Mouse (Mus musculus): ENCODE data around the gene Arhgap6. TPM values are rescaled to one million over a fixed set of nuclear protein-coding genes. Genes with fewer than 3 reads are reported as not detected.
A peak's percentile ranks its signal among the peaks of the same experiment; 100 is the strongest.

Gene Arhgap6
- total and polyA plus RNA-seq, 3 experiments = 1.7 to 3.3 (median 2.8) TPM

DNA sequence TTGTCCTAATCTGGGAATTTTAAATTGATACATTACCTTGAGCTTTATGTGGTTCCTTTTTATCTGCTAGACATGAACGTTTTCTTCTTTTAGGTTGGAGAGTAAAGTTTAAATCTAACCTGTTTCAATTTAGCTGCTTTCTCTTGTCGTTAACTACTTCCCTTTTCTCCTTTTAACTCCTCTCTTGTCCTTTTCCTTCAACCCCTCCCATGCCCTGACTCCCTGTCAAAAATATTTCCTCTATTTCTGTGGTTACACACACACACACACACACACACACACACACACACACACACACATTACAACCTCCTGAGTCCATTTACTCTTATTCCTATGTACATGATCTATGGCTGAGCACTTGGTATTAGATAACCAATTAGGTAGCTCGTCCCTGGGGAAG lies 24.0 kb downstream of the Arhgap6 start:
- TF ChIP-seq CTCF (IDR thresholded peaks at IDR 0.05) = no peak
- no peak for TF ChIP-seq POLR2A (IDR thresholded peaks at IDR 0.05; ENCODE audit: insufficient read depth, low read depth, low read length)
- no peak for TF ChIP-seq EP300 (IDR thresholded peaks at IDR 0.05; ENCODE audit: insufficient read depth, low read depth, low read length)
- Histone ChIP-seq H3K36me3 (ENCODE audit: control insufficient read depth, insufficient read depth, low read length) (no peaks in the 10 kb centered on the region), H3K9ac (ENCODE audit: low read depth, low read length) (no peak overlapping the region), H3K27ac (no peak overlapping the region), H3K4me1 (ENCODE audit: control insufficient read depth, insufficient read depth, low read length) (no peaks in the 10 kb centered on the region), H3K79me2 (replicated peaks; ENCODE audit: control insufficient read depth, insufficient read depth, low read length) (no peaks in the 10 kb centered on the region), H3K27me3 (ENCODE audit: control insufficient read depth, insufficient read depth, low read length) (no peaks in the 10 kb centered on the region), H3K4me3 (no peak overlapping the region)
- DNase-seq = no peak
- intact Hi-C loops (cut with DNase I) = no loop called here
- 56% methylated on average over 3 of the region's 3 CpGs for WGBS

DNA sequence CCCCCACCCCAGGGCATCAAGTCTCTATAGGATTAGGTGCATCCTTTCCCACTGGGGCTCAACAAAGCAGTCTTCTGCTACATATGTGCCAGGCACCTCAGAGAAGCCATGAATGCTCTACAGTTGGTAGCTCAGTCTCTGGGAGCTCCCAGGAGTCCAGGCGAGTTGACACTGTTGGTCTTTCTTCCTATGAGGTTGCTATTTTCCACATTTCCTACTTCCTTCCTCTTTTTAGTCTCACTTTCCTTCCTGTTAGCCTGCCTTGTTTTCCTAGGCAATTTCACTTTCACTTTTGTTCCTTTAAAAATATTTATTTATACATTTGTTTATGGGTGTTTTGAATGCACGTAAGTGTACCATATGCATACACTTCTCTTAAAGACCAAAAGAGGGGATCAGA lies 29.3 kb downstream of the Arhgap6 start:
- no peak for DNase-seq
- Histone ChIP-seq H3K36me3 (ENCODE audit: control insufficient read depth, insufficient read depth, low read length) (no peaks in the 10 kb centered on the region), H3K9ac (ENCODE audit: low read depth, low read length) (no peak overlapping the region), H3K27me3 (ENCODE audit: control insufficient read depth, insufficient read depth, low read length) (no peaks in the 10 kb centered on the region), H3K27ac (no peak overlapping the region), H3K4me1 (ENCODE audit: control insufficient read depth, insufficient read depth, low read length) (no peaks in the 10 kb centered on the region), H3K4me3 (no peak overlapping the region), H3K79me2 (replicated peaks; ENCODE audit: control insufficient read depth, insufficient read depth, low read length) (no peaks in the 10 kb centered on the region)
- intact Hi-C loops (cut with DNase I) = no loop called here
- TF ChIP-seq EP300 (IDR thresholded peaks at IDR 0.05; ENCODE audit: insufficient read depth, low read depth, low read length) (no peak), CTCF (IDR thresholded peaks at IDR 0.05) (no peak), POLR2A (IDR thresholded peaks at IDR 0.05; ENCODE audit: insufficient read depth, low read depth, low read length) (no peak)
- 72% methylated on average over 2 of the region's 2 CpGs for WGBS

DNA sequence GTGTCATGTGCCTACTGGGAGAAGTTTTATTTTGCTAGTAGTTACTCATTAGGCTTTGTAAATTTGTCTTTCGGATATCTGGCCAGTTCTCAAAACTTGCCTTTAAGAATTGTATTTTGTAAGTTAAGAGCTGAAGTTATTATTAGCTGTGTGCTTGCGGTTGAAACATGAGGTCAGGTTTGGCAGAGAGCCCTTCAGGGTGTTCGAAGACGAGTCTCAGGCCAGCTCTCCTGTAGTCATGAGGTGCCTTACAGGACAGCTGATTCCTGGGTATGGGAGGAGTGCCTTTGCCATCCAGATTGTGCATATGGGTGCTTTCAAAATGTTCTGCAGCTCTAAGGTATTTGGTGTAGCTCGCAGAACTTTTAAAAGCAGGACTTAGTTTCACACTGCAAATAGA lies 37.4 kb downstream of the Arhgap6 start:
- no peaks in the 10 kb centered on the region for H3K4me1 ChIP-seq (ENCODE audit: control insufficient read depth, insufficient read depth, low read length)
- no peaks in the 10 kb centered on the region for H3K79me2 ChIP-seq (replicated peaks; ENCODE audit: control insufficient read depth, insufficient read depth, low read length)
- WGBS = 45% methylated on average over 5 of the region's 5 CpGs
- no peak overlapping the region for H3K9ac ChIP-seq (ENCODE audit: low read depth, low read length)
- no peaks in the 10 kb centered on the region for H3K36me3 ChIP-seq (ENCODE audit: control insufficient read depth, insufficient read depth, low read length)
- peak; percentile 23 to 29 for DNase-seq
- no peaks in the 10 kb centered on the region for H3K27me3 ChIP-seq (ENCODE audit: control insufficient read depth, insufficient read depth, low read length)
- no peak overlapping the region for H3K4me3 ChIP-seq
- TF ChIP-seq CTCF (IDR thresholded peaks at IDR 0.05) (no peak), EP300 (IDR thresholded peaks at IDR 0.05; ENCODE audit: insufficient read depth, low read depth, low read length) (no peak), POLR2A (IDR thresholded peaks at IDR 0.05; ENCODE audit: insufficient read depth, low read depth, low read length) (no peak)
- intact Hi-C loops (cut with DNase I) = no loop called here
- peak overlapping the region; percentile 7 for H3K27ac ChIP-seq

DNA sequence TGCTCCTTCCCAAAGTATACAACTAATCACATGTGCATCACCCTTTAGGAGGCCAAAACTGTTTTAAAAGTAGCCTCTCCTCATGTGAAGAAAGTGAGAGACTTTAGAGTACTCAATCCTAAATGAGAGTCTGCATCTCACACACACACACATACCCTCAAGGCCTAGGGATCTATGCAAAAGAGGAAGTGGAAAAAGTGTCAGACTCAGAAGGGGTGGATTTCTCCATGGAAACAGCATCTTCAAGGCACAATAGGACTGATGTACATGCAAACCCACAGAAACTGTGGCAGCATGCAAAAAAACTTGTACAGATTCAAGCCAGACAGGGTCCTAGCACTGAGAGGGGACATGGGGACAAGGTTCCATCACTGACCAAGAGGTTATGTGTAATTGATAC lies 53.2 kb downstream of the Arhgap6 start:
- Histone ChIP-seq H3K36me3 (ENCODE audit: control insufficient read depth, insufficient read depth, low read length) (no peaks in the 10 kb centered on the region), H3K79me2 (replicated peaks; ENCODE audit: control insufficient read depth, insufficient read depth, low read length) (no peaks in the 10 kb centered on the region), H3K4me1 (ENCODE audit: control insufficient read depth, insufficient read depth, low read length) (no peaks in the 10 kb centered on the region), H3K27me3 (ENCODE audit: control insufficient read depth, insufficient read depth, low read length) (no peaks in the 10 kb centered on the region), H3K9ac (ENCODE audit: low read depth, low read length) (no peak overlapping the region), H3K4me3 (no peak overlapping the region), H3K27ac (no peak overlapping the region)
- intact Hi-C loops (cut with DNase I) = no loop called here
- DNase-seq = no peak
- TF ChIP-seq POLR2A (IDR thresholded peaks at IDR 0.05; ENCODE audit: insufficient read depth, low read depth, low read length) (no peak), CTCF (IDR thresholded peaks at IDR 0.05) (no peak), EP300 (IDR thresholded peaks at IDR 0.05; ENCODE audit: insufficient read depth, low read depth, low read length) (no peak)

DNA sequence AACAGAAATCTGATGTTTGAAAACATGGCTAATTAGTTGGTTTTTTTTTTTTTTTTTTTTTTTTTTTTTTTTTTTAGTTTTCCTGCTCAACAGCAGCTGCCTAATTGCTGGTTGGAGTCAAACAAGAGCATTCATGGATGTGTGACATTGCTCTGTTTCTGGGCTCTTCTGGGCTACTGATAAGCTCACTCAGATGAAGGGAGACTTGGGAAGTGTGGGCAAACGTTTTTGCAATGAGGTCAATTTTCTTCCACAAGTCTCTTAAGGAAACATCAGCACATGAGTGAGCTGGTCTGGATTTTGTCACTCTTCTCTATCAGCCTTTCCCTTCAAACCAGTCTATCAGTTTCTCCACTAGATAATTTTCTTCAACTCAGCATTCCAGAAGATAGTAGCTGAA lies 79.8 kb downstream of the Arhgap6 start:
- H3K27me3 ChIP-seq (ENCODE audit: control insufficient read depth, insufficient read depth, low read length) = no peaks in the 10 kb centered on the region
- intact Hi-C loops (cut with DNase I) = no loop called here
- no peak for DNase-seq
- no peaks in the 10 kb centered on the region for H3K79me2 ChIP-seq (replicated peaks; ENCODE audit: control insufficient read depth, insufficient read depth, low read length)
- no peak overlapping the region for H3K4me3 ChIP-seq
- WGBS = 13% methylated on average over 1 of the region's 1 CpGs
- no peak overlapping the region for H3K27ac ChIP-seq
- H3K36me3 ChIP-seq (ENCODE audit: control insufficient read depth, insufficient read depth, low read length) = no peaks in the 10 kb centered on the region
- TF ChIP-seq EP300 (IDR thresholded peaks at IDR 0.05; ENCODE audit: insufficient read depth, low read depth, low read length) = no peak
- no peak for TF ChIP-seq POLR2A (IDR thresholded peaks at IDR 0.05; ENCODE audit: insufficient read depth, low read depth, low read length)
- TF ChIP-seq CTCF (IDR thresholded peaks at IDR 0.05) = no peak
- H3K9ac ChIP-seq (ENCODE audit: low read depth, low read length) = no peak overlapping the region
- no peaks in the 10 kb centered on the region for H3K4me1 ChIP-seq (ENCODE audit: control insufficient read depth, insufficient read depth, low read length)

DNA sequence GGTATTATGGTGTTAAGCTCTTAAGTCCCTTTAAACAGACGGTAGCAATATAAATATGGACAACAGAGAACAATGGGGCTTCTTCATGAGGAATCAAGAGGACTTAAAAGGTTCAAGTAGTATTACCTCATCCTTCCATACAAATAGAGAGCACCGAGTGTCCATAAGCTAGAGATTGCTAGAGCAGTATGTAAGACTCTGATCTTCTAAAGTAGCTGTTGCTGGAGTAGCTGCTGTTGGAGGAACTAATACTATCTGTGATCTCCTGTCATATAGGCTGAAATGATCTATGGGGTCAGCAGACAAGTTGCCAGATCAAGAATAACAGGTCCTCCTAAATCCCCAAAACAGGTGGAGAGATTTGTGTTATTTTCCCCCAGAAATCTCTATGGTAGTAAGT lies 108.7 kb downstream of the Arhgap6 start:
- H3K27ac ChIP-seq = no peak overlapping the region
- intact Hi-C loops (cut with DNase I) = no loop called here

More for the DNA sequence above, 108.7 kb downstream of the Arhgap6 start:
- Histone ChIP-seq H3K4me1 (ENCODE audit: control insufficient read depth, insufficient read depth, low read length) (no peaks in the 10 kb centered on the region), H3K9ac (ENCODE audit: low read depth, low read length) (no peak overlapping the region), H3K36me3 (ENCODE audit: control insufficient read depth, insufficient read depth, low read length) (no peaks in the 10 kb centered on the region), H3K27me3 (ENCODE audit: control insufficient read depth, insufficient read depth, low read length) (no peaks in the 10 kb centered on the region), H3K79me2 (replicated peaks; ENCODE audit: control insufficient read depth, insufficient read depth, low read length) (no peaks in the 10 kb centered on the region), H3K4me3 (no peak overlapping the region)
- TF ChIP-seq POLR2A (IDR thresholded peaks at IDR 0.05; ENCODE audit: insufficient read depth, low read depth, low read length) (no peak), CTCF (IDR thresholded peaks at IDR 0.05) (no peak)
- 67% methylated on average over 2 of the region's 2 CpGs for WGBS
- DNase-seq = no peak

All from heart, adult 2 months (tissue).